Mouse (Mus musculus) lung, postnatal 0 days (tissue): ENCODE measurements at regions not wholly inside any gene's neighbourhood (a gene's known extent, or its start where the extent isn't known, plus 50 kb on each side); places are given as distances from the start of the nearest gene placed in this dataset.

ENCODE experiments used
- ATAC-seq: fragments of 200-750 bp; cut with Nextera tagmentation; 2 replicates; pipeline ENCODE4 v1.8.0; 2017; ENCODE audit warnings: moderate library complexity
- DNase-seq: peaks from one replicate; pipeline ENCODE4 v3.0.0-alpha.2; 2016; ENCODE audit warnings: low spot score
- H3K27ac ChIP-seq: fragments of 300-500 bp; sonication (generic); 2 replicates; pipeline ENCODE4 v1.5.1; 2014; ENCODE audit warnings: antibody characterized with exemption, mild to moderate bottlenecking, low read length, mixed read lengths
- H3K27me3 ChIP-seq: fragments of 300-500 bp; sonication (generic); replicated peaks from 2 replicates; pipeline ENCODE4 v1.6.1; 2014; ENCODE audit warnings: low read length, mixed read lengths; ENCODE audit not compliant: insufficient read depth
- H3K36me3 ChIP-seq: fragments of 300-500 bp; sonication (generic); 2 replicates; pipeline ENCODE4 v1.6.1; 2014; ENCODE audit warnings: low read length, mixed read lengths; ENCODE audit not compliant: insufficient read depth
- H3K4me1 ChIP-seq: fragments of 300-500 bp; sonication (generic); 2 replicates; pipeline ENCODE4 v1.6.1; 2014; ENCODE audit warnings: antibody characterized with exemption, low read depth, low read length, mixed read lengths; ENCODE audit not compliant: insufficient read depth
- H3K4me2 ChIP-seq: fragments of 300-500 bp; sonication (generic); replicated peaks from 2 replicates; pipeline ENCODE4 v1.6.1; 2014; ENCODE audit warnings: low read depth, mild to moderate bottlenecking, low read length, moderate library complexity, mixed read lengths
- H3K4me3 ChIP-seq: fragments of 300-500 bp; sonication (generic); 2 replicates; pipeline ENCODE4 v1.5.1; 2014; ENCODE audit warnings: low read depth, low read length
- H3K9ac ChIP-seq: fragments of 300-500 bp; sonication (generic); replicated peaks from 2 replicates; pipeline ENCODE4 v1.6.1; 2014; ENCODE audit warnings: low read depth, mild to moderate bottlenecking
- H3K9me3 ChIP-seq: fragments of 300-500 bp; sonication (generic); 2 replicates; pipeline ENCODE4 v1.6.1; 2016; ENCODE audit warnings: low read length, mixed read lengths
- CTCF ChIP-seq: IDR thresholded peaks from 2 replicates; pipeline ENCODE4 v1.5.1; 2016; ENCODE audit warnings: antibody characterized with exemption, mild to moderate bottlenecking
- EP300 ChIP-seq: IDR thresholded peaks from 2 replicates; pipeline ENCODE4 v1.6.1; 2016; ENCODE audit warnings: antibody characterized with exemption, mild to moderate bottlenecking, control low read depth
- WGBS: fragments of 180-500 bp; shearing (Covaris S2); extraction: QIAGEN DNeasy Blood & Tissue Kit; methylation state at CpG from one replicate; pipeline ENCODE4 v1.1.7; 2014; 5-methylcytosine and 5-hydroxymethylcytosine counted together

GRCm38 (mm10) chr9:74747886-74748285 is 113.8 kb upstream of the Onecut1 start:
- DNase-seq, result no peak
- ATAC-seq, result no peak
- Histone ChIP-seq H3K9me3 (no peaks in the 10 kb centered on the region), H3K27ac (no peak overlapping the region), H3K4me2 (no peak overlapping the region), H3K4me1 (no peaks in the 10 kb centered on the region), H3K9ac (no peak overlapping the region), H3K27me3 (no peaks in the 10 kb centered on the region), H3K36me3 (no peaks in the 10 kb centered on the region), H3K4me3 (no peak overlapping the region)
- TF ChIP-seq EP300 (no peak), CTCF (no peak)
- 68% methylated on average over 7 of the region's 7 CpGs for WGBS

GRCm38 (mm10) chr9:74758025-74758424 is 103.7 kb upstream of the Onecut1 start:
- no peak overlapping the region for H3K27ac ChIP-seq
- ATAC-seq (no peak), DNase-seq (no peak)
- no peaks in the 10 kb centered on the region for H3K27me3 ChIP-seq
- no peak overlapping the region for H3K9ac ChIP-seq
- H3K4me1 ChIP-seq, result no peaks in the 10 kb centered on the region
- H3K9me3 ChIP-seq, result no peaks in the 10 kb centered on the region
- no peak for TF ChIP-seq CTCF
- no peak for TF ChIP-seq EP300
- WGBS, result 57% methylated on average over 3 of the region's 3 CpGs
- no peak overlapping the region for H3K4me2 ChIP-seq
- H3K4me3 ChIP-seq, result no peak overlapping the region
- no peaks in the 10 kb centered on the region for H3K36me3 ChIP-seq

GRCm38 (mm10) chr9:74758876-74759275 is 102.8 kb upstream of the Onecut1 start:
- Histone ChIP-seq H3K4me2 (no peak overlapping the region), H3K36me3 (no peaks in the 10 kb centered on the region), H3K27ac (no peak overlapping the region), H3K9ac (no peak overlapping the region), H3K4me3 (no peak overlapping the region), H3K27me3 (no peaks in the 10 kb centered on the region), H3K9me3 (no peaks in the 10 kb centered on the region), H3K4me1 (no peaks in the 10 kb centered on the region)
- WGBS, result 82% methylated on average over 4 of the region's 4 CpGs
- no peak for TF ChIP-seq EP300
- no peak for TF ChIP-seq CTCF
- no peak for DNase-seq
- no peak for ATAC-seq

- Histone ChIP-seq H3K4me1 (no peaks in the 10 kb centered on the region), H3K9me3 (no peaks in the 10 kb centered on the region), H3K4me3 (no peak overlapping the region), H3K9ac (no peak overlapping the region), H3K27ac (no peak overlapping the region), H3K27me3 (no peaks in the 10 kb centered on the region), H3K36me3 (no peaks in the 10 kb centered on the region), H3K4me2 (no peak overlapping the region)
- DNase-seq (no peak), ATAC-seq (no peak)
- TF ChIP-seq CTCF (no peak), EP300 (no peak)
- WGBS, result 52% methylated on average over 3 of the region's 3 CpGs
These were observed 81.3 kb upstream of the Onecut1 start for GRCm38 (mm10) chr9:74780419-74780818.

- 38% methylated on average over 1 of the region's 1 CpGs for WGBS
- H3K27ac ChIP-seq, result no peak overlapping the region
- no peak overlapping the region for H3K4me3 ChIP-seq
- TF ChIP-seq CTCF, result no peak
- no peak for TF ChIP-seq EP300
- H3K9ac ChIP-seq, result no peak overlapping the region
- no peak overlapping the region for H3K4me2 ChIP-seq
- no peaks in the 10 kb centered on the region for H3K27me3 ChIP-seq
- DNase-seq (no peak), ATAC-seq (no peak)
- H3K36me3 ChIP-seq, result no peaks in the 10 kb centered on the region
- H3K4me1 ChIP-seq, result no peaks in the 10 kb centered on the region
- no peaks in the 10 kb centered on the region for H3K9me3 ChIP-seq
These were observed 68.3 kb upstream of the Onecut1 start for GRCm38 (mm10) chr9:74793394-74793793.

DNA sequence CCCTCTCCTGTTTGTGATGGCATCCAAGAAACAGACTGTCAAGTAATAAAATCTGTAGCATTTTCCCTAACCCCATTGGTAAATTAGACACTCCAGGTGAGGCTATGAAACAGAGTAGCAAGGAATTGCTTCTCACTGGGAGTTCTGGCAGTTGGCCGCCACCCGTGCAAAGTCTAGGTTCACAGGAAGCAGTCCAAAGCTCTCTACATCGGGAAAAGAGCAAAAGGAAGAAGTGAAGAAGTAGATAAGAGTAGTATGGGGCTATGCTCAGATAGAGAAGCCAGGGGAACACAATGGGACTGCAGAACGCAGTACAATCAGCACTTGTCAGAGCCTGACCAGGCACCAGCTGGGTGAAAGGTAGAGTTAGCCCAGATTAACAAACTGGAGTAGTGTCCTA is 65.7 kb upstream of the Onecut1 start:
- H3K9ac ChIP-seq, result no peak overlapping the region
- WGBS, result 57% methylated on average over 4 of the region's 4 CpGs

DNA sequence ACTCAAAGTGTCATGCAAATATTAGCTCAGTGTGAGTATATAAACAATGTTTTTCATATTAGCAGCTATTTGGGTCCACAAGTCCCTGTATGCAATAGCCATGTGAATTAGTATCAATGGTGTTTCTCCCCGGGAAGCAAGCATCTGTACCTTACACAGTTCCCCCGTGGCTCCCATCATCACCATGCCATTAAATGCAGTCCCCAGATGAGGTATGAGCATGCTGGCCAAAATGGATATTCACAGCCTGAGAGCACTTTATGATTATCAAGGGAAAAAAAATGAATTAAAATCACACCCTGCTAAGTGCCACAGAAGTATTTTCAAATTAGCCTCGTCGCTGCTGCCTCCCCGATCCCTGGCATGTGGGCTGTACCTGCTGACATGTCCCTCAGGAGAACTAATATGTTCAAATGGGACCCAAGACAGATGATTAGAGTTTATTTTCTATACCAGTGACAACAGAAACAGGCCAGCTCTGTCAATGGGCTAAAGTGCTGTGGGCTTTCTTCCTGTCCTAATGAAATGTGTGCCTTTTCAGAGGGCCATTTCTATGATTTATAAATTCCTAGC is 64.4 kb upstream of the Onecut1 start:
- Histone ChIP-seq H3K4me2 (no peak overlapping the region), H3K9me3 (no peaks in the 10 kb centered on the region), H3K9ac (no peak overlapping the region), H3K4me1 (no peaks in the 10 kb centered on the region), H3K27ac (no peak overlapping the region), H3K27me3 (no peaks in the 10 kb centered on the region), H3K4me3 (no peak overlapping the region), H3K36me3 (no peaks in the 10 kb centered on the region)
- DNase-seq (no peak), ATAC-seq (no peak)
- 75% methylated on average over 5 of the region's 5 CpGs for WGBS
- no peak for TF ChIP-seq CTCF
- TF ChIP-seq EP300, result no peak

More for the DNA sequence above, 65.7 kb upstream of the Onecut1 start:
- H3K4me1 ChIP-seq, result no peaks in the 10 kb centered on the region
- no peaks in the 10 kb centered on the region for H3K27me3 ChIP-seq
- TF ChIP-seq CTCF (no peak), EP300 (no peak)
- ATAC-seq (no peak), DNase-seq (no peak)
- no peaks in the 10 kb centered on the region for H3K9me3 ChIP-seq
- no peak overlapping the region for H3K27ac ChIP-seq
- H3K4me2 ChIP-seq, result no peak overlapping the region
- H3K36me3 ChIP-seq, result no peaks in the 10 kb centered on the region
- H3K4me3 ChIP-seq, result no peak overlapping the region
